Mouse (Mus musculus) heart, embryonic 15.5 days (tissue): ENCODE data around the gene Fxyd6. TPM values are rescaled to one million over a fixed set of nuclear protein-coding genes. Genes with fewer than 3 reads are reported as not detected.

ENCODE experiments used
- ATAC-seq: fragments of 200-750 bp; cut with Nextera tagmentation; replicated peaks from 2 replicates; pipeline ENCODE4 v1.8.0; 2017; ENCODE audit warnings: low read depth, moderate TSS enrichment; ENCODE audit not compliant: insufficient number of reproducible peaks, insufficient read depth, low FRiP score
- H3K27ac ChIP-seq: fragments of 300-500 bp; sonication (generic); 2 replicates; pipeline ENCODE4 v1.5.1; 2015; ENCODE audit warnings: mild to moderate bottlenecking, inconsistent platforms
- H3K27me3 ChIP-seq: fragments of 300-500 bp; sonication (generic); 2 replicates; pipeline ENCODE4 v1.6.1; 2015; ENCODE audit warnings: inconsistent platforms
- H3K36me3 ChIP-seq: fragments of 300-500 bp; sonication (generic); 2 replicates; pipeline ENCODE4 v1.6.1; 2015; ENCODE audit warnings: mild to moderate bottlenecking, inconsistent platforms
- H3K4me1 ChIP-seq: fragments of 300-500 bp; sonication (generic); replicated peaks from 2 replicates; pipeline ENCODE4 v1.6.1; 2015; ENCODE audit warnings: inconsistent platforms
- H3K4me2 ChIP-seq: fragments of 300-500 bp; sonication (generic); 2 replicates; pipeline ENCODE4 v1.6.1; 2015; ENCODE audit warnings: inconsistent platforms, mild to moderate bottlenecking, moderate library complexity
- H3K4me3 ChIP-seq: fragments of 300-500 bp; sonication (generic); 2 replicates; pipeline ENCODE4 v1.5.1; 2015; ENCODE audit warnings: mild to moderate bottlenecking, inconsistent platforms
- H3K9ac ChIP-seq: fragments of 300-500 bp; sonication (generic); 2 replicates; pipeline ENCODE4 v1.6.1; 2015; ENCODE audit warnings: mild to moderate bottlenecking, inconsistent platforms
- H3K9me3 ChIP-seq: fragments of 300-500 bp; sonication (generic); replicated peaks from 2 replicates; pipeline ENCODE4 v1.6.1; 2016; ENCODE audit warnings: inconsistent platforms
- WGBS: fragments of 180-500 bp; shearing (Covaris S2); methylation state at CpG from one replicate; pipeline ENCODE4 v1.1.7; 2015; ENCODE audit warnings: mixed read lengths; 5-methylcytosine and 5-hydroxymethylcytosine counted together
- polyA plus RNA-seq: library from polyadenylated mRNA; unstranded; fragments of >200 nt; fragmentation: Nextera tagmentation; extraction: Ambion mirVana; gene quantifications from 2 replicates; pipeline ENCODE4 v1.2.1, GENCODE M21; 2015

Fxyd6 gene
- polyA plus RNA-seq, 1 experiment from 2014 or later, result 37.6 TPM

DNA sequence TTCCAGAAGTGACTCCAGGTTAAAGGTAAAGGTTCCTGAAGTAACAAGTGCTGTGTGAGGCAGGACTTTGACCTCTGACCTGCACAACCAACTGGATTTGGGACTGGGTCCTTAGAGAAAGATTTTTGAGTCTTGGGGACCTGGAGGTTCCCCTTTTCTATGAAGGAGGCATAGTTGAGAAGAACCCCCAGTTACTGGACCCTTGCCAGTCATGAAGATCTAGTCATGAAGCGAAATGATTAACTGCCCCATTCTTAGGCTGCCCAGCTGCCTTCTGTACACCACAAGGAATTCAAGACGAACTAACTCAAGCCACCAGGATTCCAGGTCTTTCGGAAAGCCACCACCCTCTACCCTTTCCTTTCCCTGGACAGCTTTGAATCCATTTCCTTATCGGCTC lies 6.4 kb downstream of the Fxyd6 start:
- Histone ChIP-seq H3K27ac (no peak overlapping the region), H3K4me1 (0 out of 2 replicates have a peak, but pooled peaks cover under 1% of the 10 kb centered on the region), H3K27me3 (peaks cover 6% of the 10 kb centered on the region; the same call in 1 of the 2 replicates), H3K4me2 (no peak overlapping the region), H3K9ac (no peak overlapping the region), H3K36me3 (no peaks in the 10 kb centered on the region), H3K9me3 (no peaks in the 10 kb centered on the region), H3K4me3 (no peak overlapping the region)
- WGBS, result 47% methylated on average over 4 of the region's 4 CpGs
- ATAC-seq, result no peak

DNA sequence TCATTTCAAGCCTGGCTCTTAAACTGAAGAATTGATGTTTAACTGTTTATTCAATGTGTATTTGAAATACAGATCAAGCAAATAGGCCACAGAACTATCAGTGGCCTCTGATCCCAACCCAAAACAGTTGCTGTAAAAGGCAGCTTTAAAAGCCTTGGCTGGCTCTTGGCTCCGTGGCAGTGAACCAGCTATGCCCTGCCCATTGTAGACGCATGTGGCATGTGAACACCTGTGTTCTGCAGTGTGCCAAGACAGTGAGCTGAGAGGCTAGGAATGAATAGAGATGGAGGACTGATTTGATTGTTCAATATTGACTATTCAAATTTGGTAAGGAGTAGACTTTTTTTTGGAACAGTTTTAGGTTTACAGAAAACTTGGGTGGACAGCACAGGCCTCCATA lies 6.9 kb downstream of the Fxyd6 start:
- no peak overlapping the region for H3K9ac ChIP-seq
- no peaks in the 10 kb centered on the region for H3K36me3 ChIP-seq
- no peak for ATAC-seq
- WGBS, result 73% methylated on average over 2 of the region's 2 CpGs
- no peak overlapping the region for H3K4me2 ChIP-seq
- no peaks in the 10 kb centered on the region for H3K9me3 ChIP-seq
- no peak overlapping the region for H3K4me3 ChIP-seq
- H3K27me3 ChIP-seq, result peaks cover 1% of the 10 kb centered on the region; the same call in 1 of the 2 replicates
- H3K27ac ChIP-seq, result no peak overlapping the region
- H3K4me1 ChIP-seq, result no peaks in the 10 kb centered on the region

DNA sequence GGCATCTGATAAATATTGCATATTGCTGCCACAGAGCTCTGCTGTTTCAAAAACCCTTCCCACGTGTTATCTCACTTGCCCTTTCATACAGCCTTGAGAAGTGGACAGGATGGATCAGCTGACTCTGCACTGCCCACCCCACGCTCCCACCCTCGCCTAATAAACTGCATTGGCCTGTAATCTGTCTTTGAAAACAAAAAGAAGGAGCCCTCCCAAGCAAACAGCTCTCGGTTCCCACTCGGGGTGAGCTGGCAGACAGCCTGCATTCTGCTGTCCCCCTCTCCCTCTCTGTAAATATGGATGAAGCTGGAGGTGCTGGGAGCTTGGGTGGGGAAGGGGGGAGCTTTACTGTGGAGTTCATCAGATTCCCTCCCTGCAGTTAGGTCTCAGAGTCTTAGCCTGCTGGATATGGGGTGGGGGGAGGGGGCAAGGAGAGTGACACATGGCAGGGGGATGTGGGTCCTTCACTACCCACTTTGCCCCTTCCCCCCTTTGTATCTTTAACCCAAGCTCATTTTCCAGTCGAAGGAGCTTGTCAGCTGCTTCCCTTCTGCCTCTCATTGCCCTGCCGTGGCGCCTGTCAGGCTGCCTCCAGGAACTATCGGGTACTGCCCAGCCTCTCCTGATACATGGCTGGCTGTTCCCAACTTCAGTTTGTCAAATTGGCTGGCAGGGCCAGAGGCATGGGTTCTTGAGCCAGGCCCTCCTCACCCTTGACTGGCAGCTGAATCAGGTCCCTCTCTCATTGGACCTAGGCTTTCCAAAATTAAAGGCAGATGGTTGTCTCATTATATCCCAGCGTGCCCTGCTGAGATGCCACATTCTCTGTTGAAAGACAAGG lies 10.6 kb downstream of the Fxyd6 start:
- no peak overlapping the region for H3K9ac ChIP-seq
- WGBS, result 52% methylated on average over 10 of the region's 10 CpGs
- no peaks in the 10 kb centered on the region for H3K36me3 ChIP-seq
- no peaks in the 10 kb centered on the region for H3K9me3 ChIP-seq
- ATAC-seq, result no peak
- H3K4me3 ChIP-seq, result no peak overlapping the region
- no peaks in the 10 kb centered on the region for H3K27me3 ChIP-seq
- no peaks in the 10 kb centered on the region for H3K4me1 ChIP-seq
- H3K27ac ChIP-seq, result no peak overlapping the region
- no peak overlapping the region for H3K4me2 ChIP-seq

DNA sequence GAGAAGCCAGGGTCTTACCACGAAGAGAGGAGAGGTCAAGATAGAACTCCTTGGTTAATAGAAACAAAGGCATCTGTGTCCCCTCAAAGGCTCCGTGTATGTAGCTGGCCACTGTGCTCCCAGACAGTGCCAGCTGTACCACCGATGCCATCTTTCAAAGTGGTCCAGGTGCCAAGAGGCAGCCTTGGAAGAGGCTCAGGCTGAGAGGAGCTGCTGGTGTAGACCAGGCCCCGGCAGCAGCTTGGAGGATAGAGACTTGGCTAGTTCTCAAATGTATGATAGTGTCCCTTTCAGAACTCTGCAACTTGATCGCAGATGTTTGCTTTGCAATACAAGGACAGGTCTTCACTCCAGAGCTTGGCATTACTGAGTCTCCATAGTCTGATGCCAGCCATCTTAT lies 12.4 kb downstream of the Fxyd6 start:
- H3K4me2 ChIP-seq, result no peak overlapping the region
- no peaks in the 10 kb centered on the region for H3K36me3 ChIP-seq
- no peak overlapping the region for H3K27ac ChIP-seq
- 57% methylated on average over 5 of the region's 5 CpGs for WGBS
- H3K4me1 ChIP-seq, result no peaks in the 10 kb centered on the region
- ATAC-seq, result no peak
- H3K9me3 ChIP-seq, result no peaks in the 10 kb centered on the region
- H3K9ac ChIP-seq, result no peak overlapping the region
- H3K27me3 ChIP-seq, result no peaks in the 10 kb centered on the region
- H3K4me3 ChIP-seq, result no peak overlapping the region

DNA sequence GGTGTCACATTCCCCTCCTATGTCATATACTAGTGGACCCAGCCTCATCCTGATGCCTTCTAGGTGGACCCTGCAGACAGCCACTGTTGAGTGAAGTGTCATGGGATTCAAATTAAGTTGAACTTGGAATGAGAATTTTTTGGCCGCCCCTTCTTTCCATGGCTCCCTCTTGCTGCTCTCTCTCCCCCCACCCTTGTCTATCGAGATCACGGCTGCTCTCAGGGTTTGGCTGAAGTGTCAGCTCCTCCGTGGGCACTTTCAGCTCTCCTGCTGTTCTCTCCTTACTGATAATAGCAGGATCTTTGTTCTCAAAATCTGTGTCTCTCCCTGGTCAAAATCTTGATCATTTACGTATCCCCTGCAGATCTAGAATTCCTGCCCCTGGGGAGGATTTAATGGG lies 12.8 kb downstream of the Fxyd6 start:
- H3K36me3 ChIP-seq, result no peaks in the 10 kb centered on the region
- no peak overlapping the region for H3K4me2 ChIP-seq
- no peaks in the 10 kb centered on the region for H3K9me3 ChIP-seq
- H3K27ac ChIP-seq, result no peak overlapping the region
- H3K4me3 ChIP-seq, result no peak overlapping the region
- no peak for ATAC-seq
- 72% methylated on average over 5 of the region's 5 CpGs for WGBS
- H3K4me1 ChIP-seq, result no peaks in the 10 kb centered on the region
- H3K27me3 ChIP-seq, result no peaks in the 10 kb centered on the region
- no peak overlapping the region for H3K9ac ChIP-seq

DNA sequence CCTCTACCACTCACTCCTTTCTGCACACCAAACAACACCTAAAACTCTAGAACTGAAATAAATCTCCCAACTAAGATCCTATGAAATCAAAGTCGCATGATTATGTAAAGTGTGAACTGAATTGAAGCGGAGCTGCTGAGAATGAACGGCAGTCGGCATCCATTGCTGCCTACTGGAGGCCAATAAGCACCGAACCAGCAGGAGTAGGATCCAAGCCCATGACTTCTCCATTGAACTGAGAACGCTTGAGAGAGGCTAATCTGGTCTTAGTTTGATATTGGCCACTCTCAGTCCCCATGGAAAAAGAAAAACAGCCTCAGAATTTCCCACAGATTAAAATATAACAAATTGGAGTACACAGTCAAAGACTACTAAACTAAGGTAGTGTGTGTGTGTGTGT lies 13.9 kb downstream of the Fxyd6 start:
- Histone ChIP-seq H3K27me3 (no peaks in the 10 kb centered on the region), H3K9ac (no peak overlapping the region), H3K4me3 (no peak overlapping the region), H3K4me2 (no peak overlapping the region), H3K27ac (no peak overlapping the region), H3K4me1 (no peaks in the 10 kb centered on the region), H3K9me3 (no peaks in the 10 kb centered on the region), H3K36me3 (no peaks in the 10 kb centered on the region)
- 84% methylated on average over 6 of the region's 6 CpGs for WGBS
- no peak for ATAC-seq

DNA sequence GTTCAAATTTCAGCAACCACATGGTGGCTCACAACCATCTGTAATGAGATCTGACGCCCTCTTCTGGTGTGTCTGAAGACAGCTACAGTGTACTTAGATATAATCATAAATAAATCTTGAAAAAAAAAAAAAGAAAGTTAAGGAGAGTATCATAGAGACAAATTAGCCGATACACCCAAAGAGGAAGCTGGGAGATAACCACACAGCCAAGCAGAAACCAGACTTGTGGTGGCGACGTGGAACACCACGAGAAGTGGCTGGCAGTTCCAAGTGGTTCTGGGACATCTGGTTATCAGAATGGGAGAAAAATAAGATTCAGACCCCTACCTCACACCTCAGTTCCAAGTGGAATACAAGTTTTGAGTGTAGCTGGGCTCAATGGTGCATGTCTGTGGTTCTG lies 16.7 kb downstream of the Fxyd6 start:
- Histone ChIP-seq H3K36me3 (no peaks in the 10 kb centered on the region), H3K9me3 (no peaks in the 10 kb centered on the region), H3K4me1 (no peaks in the 10 kb centered on the region), H3K4me2 (no peak overlapping the region), H3K9ac (no peak overlapping the region), H3K27ac (no peak overlapping the region), H3K27me3 (no peaks in the 10 kb centered on the region), H3K4me3 (no peak overlapping the region)
- no peak for ATAC-seq
- 73% methylated on average over 5 of the region's 5 CpGs for WGBS

DNA sequence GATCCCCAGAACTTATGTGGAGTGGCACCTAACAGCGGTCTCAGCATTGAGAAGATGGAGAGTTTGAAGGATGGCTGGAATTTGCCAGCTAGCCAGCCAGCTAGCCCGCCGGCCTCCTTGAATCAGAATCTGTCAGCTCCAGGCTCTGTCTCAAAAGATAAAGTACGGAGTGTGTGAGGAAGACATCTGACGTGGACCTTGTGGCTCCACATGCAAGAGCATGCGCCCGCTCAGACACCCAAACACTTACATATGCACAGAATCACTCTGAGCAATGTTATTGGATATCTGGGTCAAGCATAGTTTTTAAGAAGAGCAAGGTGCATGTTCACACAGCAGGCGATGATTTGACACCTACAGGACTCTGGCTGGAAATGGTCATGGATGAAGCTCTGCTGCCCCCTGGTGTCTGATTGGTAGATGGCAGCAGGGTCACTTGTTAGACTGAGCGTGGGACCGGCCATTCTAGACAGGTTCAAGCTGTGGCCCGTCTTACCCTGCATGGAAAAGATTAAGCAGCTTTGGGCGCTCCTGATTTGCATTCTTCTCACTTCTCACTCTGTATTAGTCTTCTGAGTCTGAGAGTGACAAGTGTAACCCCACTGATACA lies 18.5 kb downstream of the Fxyd6 start:
- Histone ChIP-seq H3K9ac (no peak overlapping the region), H3K9me3 (no peaks in the 10 kb centered on the region), H3K4me2 (no peak overlapping the region), H3K27ac (no peak overlapping the region), H3K36me3 (no peaks in the 10 kb centered on the region), H3K4me3 (no peak overlapping the region), H3K27me3 (no peaks in the 10 kb centered on the region), H3K4me1 (no peaks in the 10 kb centered on the region)
- WGBS, result 31% methylated on average over 12 of the region's 12 CpGs
- peak; percentile 66; the same call in 1 of the 2 replicates for ATAC-seq

DNA sequence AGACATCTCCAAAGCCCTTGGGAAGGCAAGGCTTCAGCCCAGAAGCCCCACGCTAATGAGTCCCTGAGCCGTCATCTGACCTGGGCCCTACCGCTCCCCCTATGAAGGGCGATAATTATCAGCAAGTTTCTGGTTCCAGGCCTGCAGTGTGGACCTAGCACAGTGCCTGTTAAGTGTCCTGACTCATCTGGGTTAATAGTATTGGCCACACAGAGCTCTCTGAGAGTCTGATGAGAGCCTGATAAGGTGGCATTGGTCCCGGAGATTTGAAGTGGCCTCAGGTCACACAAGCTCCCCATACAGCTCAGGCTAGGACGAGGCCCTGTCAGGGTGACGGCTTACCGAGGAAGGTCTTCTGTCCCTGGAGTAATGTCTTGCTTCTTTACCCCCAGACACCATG lies 19.6 kb downstream of the Fxyd6 start:
- no peak; the same call in 1 of the 2 replicates for ATAC-seq
- 67% methylated on average over 8 of the region's 8 CpGs for WGBS
- H3K36me3 ChIP-seq, result no peaks in the 10 kb centered on the region

DNA sequence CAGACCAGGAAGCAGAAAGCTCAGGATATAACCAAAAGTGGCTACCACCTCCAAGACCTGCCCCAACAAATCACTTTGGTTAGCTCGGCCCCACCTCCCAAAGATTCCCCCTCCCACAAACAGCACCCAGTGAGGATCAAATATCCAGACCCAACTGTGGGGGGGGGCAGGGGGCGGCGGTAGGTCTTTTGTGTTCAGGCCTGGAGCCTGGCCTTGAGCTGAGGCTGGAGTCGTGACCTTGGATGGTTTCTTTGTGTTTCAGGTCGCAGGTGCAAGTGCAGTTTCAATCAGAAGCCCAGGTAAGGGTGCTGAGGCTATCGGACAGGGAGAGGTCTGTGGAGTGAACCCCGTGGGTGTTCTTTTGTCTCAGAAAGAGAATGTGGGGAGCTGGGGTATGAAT lies 21.3 kb downstream of the Fxyd6 start:
- 72% methylated on average over 7 of the region's 7 CpGs for WGBS
- no peak overlapping the region for H3K4me2 ChIP-seq
- no peak for ATAC-seq
- H3K4me3 ChIP-seq, result no peak overlapping the region
- no peaks in the 10 kb centered on the region for H3K27me3 ChIP-seq
- H3K27ac ChIP-seq, result no peak overlapping the region
- no peak overlapping the region for H3K9ac ChIP-seq
- H3K9me3 ChIP-seq, result no peaks in the 10 kb centered on the region
- no peaks in the 10 kb centered on the region for H3K4me1 ChIP-seq
- H3K36me3 ChIP-seq, result no peaks in the 10 kb centered on the region

More for the DNA sequence above, 19.6 kb downstream of the Fxyd6 start:
- H3K27me3 ChIP-seq, result no peaks in the 10 kb centered on the region
- no peak overlapping the region for H3K9ac ChIP-seq
- H3K4me1 ChIP-seq, result no peaks in the 10 kb centered on the region
- H3K9me3 ChIP-seq, result no peaks in the 10 kb centered on the region
- no peak overlapping the region for H3K4me2 ChIP-seq
- H3K27ac ChIP-seq, result no peak overlapping the region
- no peak overlapping the region for H3K4me3 ChIP-seq

DNA sequence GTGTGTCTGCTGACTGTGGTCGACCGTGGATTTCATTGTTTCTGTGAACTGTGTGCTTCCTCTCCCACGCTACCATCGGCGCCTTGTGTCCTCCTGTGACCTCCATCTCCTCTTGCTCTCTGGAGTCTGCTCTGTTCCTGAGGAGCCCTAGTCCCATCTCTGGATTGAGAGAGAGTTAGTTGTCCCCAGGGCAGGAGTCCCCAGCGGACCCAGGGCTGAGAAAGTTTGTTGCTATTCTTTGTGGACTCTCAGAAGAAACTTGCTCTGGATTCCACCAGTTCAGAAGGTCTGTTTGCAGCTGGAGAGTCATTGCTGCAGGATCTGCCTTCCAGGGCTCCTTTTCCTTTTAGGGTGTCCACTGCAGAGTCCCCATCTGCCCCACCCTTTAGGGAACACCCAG lies 25.2 kb downstream of the Fxyd6 start:
- Histone ChIP-seq H3K4me1 (no peaks in the 10 kb centered on the region), H3K9ac (no peak overlapping the region), H3K4me3 (no peak overlapping the region), H3K4me2 (no peak overlapping the region), H3K27me3 (0 out of 2 replicates have a peak, but pooled peaks cover 3% of the 10 kb centered on the region), H3K9me3 (no peaks in the 10 kb centered on the region), H3K36me3 (no peaks in the 10 kb centered on the region), H3K27ac (no peak overlapping the region)
- ATAC-seq, result no peak
- 80% methylated on average over 6 of the region's 6 CpGs for WGBS

DNA sequence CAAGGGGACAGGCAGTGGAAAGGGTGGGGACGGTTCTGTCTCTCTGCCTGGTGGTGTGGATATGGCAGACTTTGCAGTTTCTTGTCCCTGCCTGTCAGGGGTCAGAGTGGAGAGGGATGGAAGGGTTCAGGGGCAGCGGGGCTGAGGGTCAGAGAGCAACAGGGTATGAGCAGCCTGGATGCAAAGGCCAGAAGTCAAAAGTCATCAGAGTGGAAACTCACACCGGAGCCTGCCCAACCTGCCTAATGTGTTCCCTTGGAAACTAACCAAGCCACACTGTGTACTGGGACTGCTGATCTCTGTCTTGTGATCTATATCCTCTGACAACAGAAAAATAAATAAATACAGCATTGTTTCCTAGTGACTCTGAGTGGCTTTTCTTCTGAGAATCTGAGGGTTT lies 25.8 kb downstream of the Fxyd6 start:
- 64% methylated on average over 3 of the region's 3 CpGs for WGBS
- Histone ChIP-seq H3K4me3 (no peak overlapping the region), H3K9me3 (no peaks in the 10 kb centered on the region), H3K9ac (no peak overlapping the region), H3K4me1 (no peaks in the 10 kb centered on the region), H3K27ac (no peak overlapping the region), H3K4me2 (no peak overlapping the region), H3K27me3 (peaks cover 7% of the 10 kb centered on the region; the same call in 1 of the 2 replicates), H3K36me3 (no peaks in the 10 kb centered on the region)
- ATAC-seq, result no peak
